Mouse (Mus musculus) stomach, postnatal 0 days (tissue): ENCODE results near the gene Olfr136. TPM values are rescaled to one million over a fixed set of nuclear protein-coding genes. Genes with fewer than 3 reads are reported as not detected.

ENCODE experiments used
- ATAC-seq: fragments of 200-750 bp; cut with Nextera tagmentation; 2 replicates; pipeline ENCODE4 v1.8.0; 2017; ENCODE audit not compliant: low FRiP score, low TSS enrichment
- DNase-seq: peaks from one replicate; pipeline ENCODE4 v3.0.0-alpha.2; 2016; ENCODE audit warnings: low spot score
- H3K27ac ChIP-seq: fragments of 300-500 bp; sonication (generic); replicated peaks from 2 replicates; pipeline ENCODE4 v1.5.1; 2014; ENCODE audit warnings: mild to moderate bottlenecking, control low read depth
- H3K27me3 ChIP-seq: fragments of 300-500 bp; sonication (generic); 2 replicates; pipeline ENCODE4 v1.6.1; 2014; ENCODE audit warnings: low read length; ENCODE audit not compliant: control insufficient read depth, insufficient read depth
- H3K36me3 ChIP-seq: fragments of 300-500 bp; sonication (generic); 2 replicates; pipeline ENCODE4 v1.6.1; 2014; ENCODE audit warnings: low read length, mixed read lengths; ENCODE audit not compliant: control insufficient read depth, insufficient read depth
- H3K4me1 ChIP-seq: fragments of 300-500 bp; sonication (generic); replicated peaks from 2 replicates; pipeline ENCODE4 v1.6.1; 2014; ENCODE audit warnings: antibody characterized with exemption; ENCODE audit not compliant: control insufficient read depth, insufficient read depth
- H3K4me2 ChIP-seq: fragments of 300-500 bp; sonication (generic); replicated peaks from 2 replicates; pipeline ENCODE4 v1.6.1; 2014; ENCODE audit warnings: low read depth, mild to moderate bottlenecking, control low read depth, moderate library complexity
- H3K4me3 ChIP-seq: fragments of 300-500 bp; sonication (generic); 2 replicates; pipeline ENCODE4 v1.5.1; 2014; ENCODE audit warnings: low read depth, low read length, control low read depth
- H3K9ac ChIP-seq: fragments of 300-500 bp; sonication (generic); 2 replicates; pipeline ENCODE4 v1.6.1; 2014; ENCODE audit warnings: mild to moderate bottlenecking, low read length, control low read depth, mixed read lengths
- H3K9me3 ChIP-seq: fragments of 300-500 bp; sonication (generic); 2 replicates; pipeline ENCODE4 v1.6.1; 2016; ENCODE audit warnings: low read length; ENCODE audit not compliant: control insufficient read depth
- CTCF ChIP-seq: IDR thresholded peaks from 2 replicates; pipeline ENCODE4 v1.5.1; 2016; ENCODE audit warnings: antibody characterized with exemption, low read depth, mild to moderate bottlenecking, moderate library complexity
- EP300 ChIP-seq: optimal IDR thresholded peaks from 2 replicates; pipeline ENCODE3; 2016; ENCODE audit warnings: antibody characterized with exemption
- polyA plus RNA-seq: library from polyadenylated mRNA; unstranded; fragments of >200 nt; fragmentation: Nextera tagmentation; extraction: Ambion mirVana; gene quantifications from 2 replicates; pipeline ENCODE4 v1.2.1, GENCODE M21; 2015

Gene Olfr136
- polyA plus RNA-seq = not detected in 2 replicates

- no peak for DNase-seq
- Histone ChIP-seq H3K9me3 (no peaks in the 10 kb centered on the region), H3K4me1 (no peaks in the 10 kb centered on the region), H3K4me2 (no peak within 1 kb of the TSS), H3K27me3 (no peaks in the 10 kb centered on the region), H3K4me3 (no peak within 1 kb of the TSS), H3K36me3 (no peaks in the 10 kb centered on the region), H3K9ac (no peak within 1 kb of the TSS), H3K27ac (no peak within 1 kb of the TSS)
- ATAC-seq = no peak
- TF ChIP-seq EP300 = no peak
- no peak for TF ChIP-seq CTCF
Observed at GRCm38 (mm10) chr17:38329531-38329930, at the start of gene Olfr136. TSS of gene Olfr136 (plus strand) at chr17:38329831.

GRCm38 (mm10) chr17:38307470-38307869 is 22.2 kb upstream of the Olfr136 start, which contains the start of gene Olfr137:
TSS of gene Olfr137 (minus strand) at chr17:38307570.
- DNase-seq (no peak), ATAC-seq (no peak)
- no peaks in the 10 kb centered on the region for H3K4me1 ChIP-seq
- no peaks in the 10 kb centered on the region for H3K27me3 ChIP-seq
- H3K9ac ChIP-seq = no peak within 1 kb of the TSS
- H3K4me3 ChIP-seq = no peak within 1 kb of the TSS
- no peak within 1 kb of the TSS for H3K4me2 ChIP-seq
- H3K27ac ChIP-seq = no peak within 1 kb of the TSS
- H3K9me3 ChIP-seq = no peaks in the 10 kb centered on the region
- no peaks in the 10 kb centered on the region for H3K36me3 ChIP-seq
- TF ChIP-seq EP300 = no peak
- TF ChIP-seq CTCF = no peak

Other genes starting within 250 kb of the Olfr136 start
- not detected in 2 replicates for gene Olfr131, start 241.1 kb upstream of the Olfr136 start, polyA plus RNA-seq
- gene Olfr132, start 195.3 kb upstream of the Olfr136 start, polyA plus RNA-seq = not detected in 2 replicates
- not detected in 2 replicates for gene Olfr133, start 184.6 kb upstream of the Olfr136 start, polyA plus RNA-seq
- gene Olfr134, start 158.4 kb upstream of the Olfr136 start, polyA plus RNA-seq = not detected in 2 replicates
- gene Olfr135, start 125.5 kb upstream of the Olfr136 start, polyA plus RNA-seq = not detected in 2 replicates
- gene Olfr138, start 68.8 kb upstream of the Olfr136 start, polyA plus RNA-seq = not detected in 2 replicates
- not detected in 2 replicates for gene Olfr137, start 22.3 kb upstream of the Olfr136 start, polyA plus RNA-seq
- not detected in 2 replicates for gene Esp36, start 90.4 kb downstream of the Olfr136 start, polyA plus RNA-seq
- gene Esp34, start 224.4 kb downstream of the Olfr136 start, polyA plus RNA-seq = not detected in 2 replicates